Mouse (Mus musculus) v-Abl transformed pro-B cells (cell line): ENCODE data around the gene Nqo1.

Experiments used
- in situ Hi-C, 2 experiments: fragments of 400-800 bp; cut with MboI; formaldehyde crosslinking; loops; one replicate each; pipeline ENCODE4 v1.15.1; 2025; ENCODE audit not compliant: unreplicated experiment in 2 of 2

Gene Nqo1

GRCm38 (mm10) chr8:107413881-107414280 lies 10.9 kb upstream of the Nqo1 start:
- in situ Hi-C loops, result loop anchor here (5.0 to 10.0 kb wide), 2 partner anchors 161 to 163 kb away; no protein-coding TSS in a partner anchor

- in situ Hi-C loops, result loop anchor here (5.0 to 10.0 kb wide), 2 partner anchors 162 to 165 kb away; no protein-coding TSS in a partner anchor
Observed at GRCm38 (mm10) chr8:107412552-107412951, 9.5 kb upstream of the Nqo1 start.

- in situ Hi-C loops, result loop anchor here (5.0 to 10.0 kb wide), 2 partner anchors 163 to 166 kb away; no protein-coding TSS in a partner anchor
Observed at GRCm38 (mm10) chr8:107411391-107411790, 8.4 kb upstream of the Nqo1 start.

GRCm38 (mm10) chr8:107405935-107406334 lies 2.9 kb upstream of the Nqo1 start:
- in situ Hi-C loops, result no loop called here

GRCm38 (mm10) chr8:107404057-107404456 lies 1.1 kb upstream of the Nqo1 start:
- in situ Hi-C loops, result no loop called here

- in situ Hi-C loops, result no loop called here
Observed at GRCm38 (mm10) chr8:107401866-107402265, 1.1 kb downstream of the Nqo1 start.

- in situ Hi-C loops, result no loop called here
Observed at GRCm38 (mm10) chr8:107399495-107399894, 3.5 kb downstream of the Nqo1 start.

- in situ Hi-C loops, result no loop called here
Observed at GRCm38 (mm10) chr8:107397665-107398064, 5.3 kb downstream of the Nqo1 start.

GRCm38 (mm10) chr8:107396106-107396670 lies 6.8 kb downstream of the Nqo1 start:
- in situ Hi-C loops, result no loop called here

- in situ Hi-C loops, result no loop called here
Observed at GRCm38 (mm10) chr8:107395397-107395796, 7.6 kb downstream of the Nqo1 start.

- in situ Hi-C loops, result no loop called here
Observed at GRCm38 (mm10) chr8:107391136-107391516, 11.9 kb downstream of the Nqo1 start.

- in situ Hi-C loops, result no loop called here
Observed at GRCm38 (mm10) chr8:107390476-107391135, 12.4 kb downstream of the Nqo1 start.

GRCm38 (mm10) chr8:107389557-107389956 lies 13.4 kb downstream of the Nqo1 start:
- in situ Hi-C loops, result loop anchor here (10.0 kb wide), 1 partner anchor 185 kb away; no protein-coding TSS in a partner anchor

GRCm38 (mm10) chr8:107387861-107388260 lies 15.1 kb downstream of the Nqo1 start:
- in situ Hi-C loops, result loop anchor here (10.0 kb wide), 1 partner anchor 187 kb away; no protein-coding TSS in a partner anchor

- in situ Hi-C loops, result loop anchor here (10.0 kb wide), 1 partner anchor 188 kb away; no protein-coding TSS in a partner anchor
Observed at GRCm38 (mm10) chr8:107386642-107387041, 16.4 kb downstream of the Nqo1 start.

- in situ Hi-C loops, result loop anchor here (10.0 kb wide), 1 partner anchor 189 kb away; no protein-coding TSS in a partner anchor
Observed at GRCm38 (mm10) chr8:107386171-107386570, 16.8 kb downstream of the Nqo1 start.

GRCm38 (mm10) chr8:107385063-107385462 lies 17.9 kb downstream of the Nqo1 start:
- in situ Hi-C loops, result loop anchor here (10.0 kb wide), 1 partner anchor 190 kb away; no protein-coding TSS in a partner anchor

GRCm38 (mm10) chr8:107384651-107385050 lies 18.4 kb downstream of the Nqo1 start:
- in situ Hi-C loops, result loop anchor here (10.0 kb wide), 1 partner anchor 190 kb away; no protein-coding TSS in a partner anchor

- in situ Hi-C loops, result loop anchor here (10.0 kb wide), 1 partner anchor 192 kb away; no protein-coding TSS in a partner anchor
Observed at GRCm38 (mm10) chr8:107382898-107383297, 20.1 kb downstream of the Nqo1 start.

- in situ Hi-C loops, result loop anchor here (10.0 kb wide), 1 partner anchor 193 kb away; no protein-coding TSS in a partner anchor
Observed at GRCm38 (mm10) chr8:107381666-107382065, 21.3 kb downstream of the Nqo1 start.

GRCm38 (mm10) chr8:107380734-107381133 lies 22.3 kb downstream of the Nqo1 start:
- in situ Hi-C loops, result loop anchor here (10.0 kb wide), 1 partner anchor 194 kb away; no protein-coding TSS in a partner anchor
